Mouse (Mus musculus) cerebral cortex, adult 2 months (tissue): ENCODE results near the gene Urgcp.

Source experiments
- WGBS: fragments of 180-500 bp; shearing (Covaris S2); methylation state at CpG from one replicate; pipeline ENCODE4 v1.1.7; 2018; 5-methylcytosine and 5-hydroxymethylcytosine counted together

The Urgcp gene

DNA sequence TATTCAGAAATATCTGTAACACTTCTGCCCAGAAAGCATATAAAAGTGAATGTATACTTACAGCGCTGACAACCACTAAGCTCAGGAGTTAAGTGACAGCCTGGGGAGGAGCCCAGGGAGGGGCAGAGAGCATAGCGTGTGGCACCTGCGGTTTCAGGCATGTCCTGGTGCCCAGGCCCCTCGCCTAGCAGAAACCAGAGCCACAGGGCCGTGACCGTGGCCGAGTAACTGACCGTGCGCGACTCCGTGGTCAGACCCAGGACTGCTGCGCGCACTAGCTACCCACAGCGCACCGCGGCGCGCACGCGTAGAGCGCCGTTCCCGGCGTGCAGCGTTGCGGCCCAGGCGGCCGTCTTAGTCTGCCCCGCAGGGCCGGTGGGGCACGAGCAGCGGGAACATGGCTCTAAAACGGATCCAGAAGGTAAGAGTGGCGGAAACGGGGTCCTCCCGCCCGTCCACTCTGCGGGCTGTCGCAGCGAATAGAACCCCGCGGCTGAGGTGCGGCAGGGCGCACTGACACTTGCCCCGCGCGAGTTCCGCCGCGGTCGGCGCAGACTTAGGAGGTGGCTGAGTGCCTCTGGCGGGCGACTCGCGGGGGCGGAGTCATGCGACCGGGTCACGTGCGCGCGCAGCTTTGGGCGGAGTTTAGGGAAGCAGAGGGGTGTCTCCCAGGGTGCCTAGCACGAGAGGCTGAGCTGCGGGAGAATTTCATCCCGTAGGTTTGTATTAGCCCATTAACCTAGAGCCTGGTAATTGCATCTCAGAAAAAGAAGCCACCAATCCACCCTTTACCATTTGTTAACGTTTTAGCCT lies at the start of gene Urgcp:
Gene Urgcp (minus strand): TSS at position 557 of the 813 bp plus-strand sequence.
- under 1% methylated on average over 68 of the region's 68 CpGs for WGBS

DNA sequence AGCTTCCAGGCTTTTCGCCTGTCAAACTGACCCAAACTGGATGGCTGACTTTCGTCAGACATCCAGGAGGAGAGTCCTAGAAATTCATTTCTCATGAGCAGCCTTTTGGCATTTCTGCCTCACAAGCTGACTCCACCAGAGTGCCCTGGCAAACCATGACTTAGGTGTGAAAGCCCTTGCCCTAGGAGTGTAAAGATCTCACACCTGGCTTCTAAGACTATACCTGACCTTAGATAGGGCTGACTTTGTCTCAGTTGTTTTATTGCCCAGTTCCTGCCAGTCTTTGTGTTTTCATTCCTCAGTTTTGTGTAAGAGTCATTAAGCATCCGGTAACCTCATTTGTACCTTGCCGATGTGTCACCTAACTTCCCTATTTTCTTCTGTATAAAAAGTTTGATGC lies 47.3 kb upstream of the Urgcp start:
- 95% methylated on average over 4 of the region's 4 CpGs for WGBS

DNA sequence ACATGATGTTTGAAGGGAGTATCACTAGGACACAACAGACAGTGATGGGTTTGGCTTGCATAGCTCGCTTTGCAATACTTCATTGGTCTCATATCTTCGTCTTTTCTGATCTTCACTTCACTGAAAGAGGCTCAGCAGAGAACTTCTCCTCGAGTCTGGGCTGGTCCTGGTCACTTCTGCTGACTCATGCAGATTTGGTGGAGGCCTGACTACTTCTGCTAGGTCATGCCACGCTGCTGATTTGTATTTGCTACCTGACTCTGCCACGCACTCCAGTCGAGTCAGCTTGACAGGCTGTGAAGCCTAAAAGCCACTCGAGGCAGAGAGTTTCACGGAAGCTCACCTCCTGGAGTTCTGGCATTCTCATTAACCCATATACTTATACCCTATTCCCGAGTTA lies 45.8 kb upstream of the Urgcp start:
- WGBS: 84% methylated on average over 9 of the region's 9 CpGs

DNA sequence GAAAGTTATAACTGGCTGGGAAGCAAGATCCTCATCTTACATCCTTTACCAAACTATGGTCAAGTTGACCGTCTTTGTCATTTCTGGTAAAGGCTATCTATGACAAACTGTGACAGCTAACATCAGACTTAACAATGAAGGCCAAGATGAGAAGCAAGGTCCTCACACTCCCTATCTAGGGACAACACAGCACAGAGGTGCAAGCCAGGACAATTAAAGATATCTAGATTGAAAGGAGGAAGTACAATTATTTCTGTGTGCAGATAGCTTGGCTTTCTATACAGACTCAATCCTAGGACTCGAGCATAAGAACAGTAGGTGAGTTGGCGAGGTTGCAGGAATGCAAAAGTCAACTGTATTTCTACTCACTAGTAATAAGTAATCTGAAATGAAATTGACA lies 43.5 kb upstream of the Urgcp start:
- WGBS: 87% methylated on average over 3 of the region's 3 CpGs

DNA sequence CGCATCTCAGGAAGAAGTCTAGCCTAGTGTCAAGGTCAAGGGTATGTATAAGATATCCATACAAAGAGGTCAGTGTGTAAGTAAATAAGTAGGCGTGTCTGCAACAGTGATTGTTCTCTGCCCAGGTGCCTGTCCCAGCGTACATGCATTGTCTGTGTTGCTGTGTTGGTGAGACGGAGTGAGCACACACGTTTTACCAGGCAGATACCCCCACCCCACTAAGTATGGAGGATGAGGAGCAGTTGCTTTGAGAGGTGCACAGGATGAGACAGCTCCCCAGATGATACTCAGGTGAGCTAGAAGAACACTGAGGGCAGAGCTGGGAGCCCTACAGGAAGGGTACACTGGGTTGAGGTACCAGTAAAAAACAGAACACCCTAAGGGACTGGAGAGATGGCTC lies 42.0 kb upstream of the Urgcp start:
- WGBS: 70% methylated on average over 5 of the region's 5 CpGs

DNA sequence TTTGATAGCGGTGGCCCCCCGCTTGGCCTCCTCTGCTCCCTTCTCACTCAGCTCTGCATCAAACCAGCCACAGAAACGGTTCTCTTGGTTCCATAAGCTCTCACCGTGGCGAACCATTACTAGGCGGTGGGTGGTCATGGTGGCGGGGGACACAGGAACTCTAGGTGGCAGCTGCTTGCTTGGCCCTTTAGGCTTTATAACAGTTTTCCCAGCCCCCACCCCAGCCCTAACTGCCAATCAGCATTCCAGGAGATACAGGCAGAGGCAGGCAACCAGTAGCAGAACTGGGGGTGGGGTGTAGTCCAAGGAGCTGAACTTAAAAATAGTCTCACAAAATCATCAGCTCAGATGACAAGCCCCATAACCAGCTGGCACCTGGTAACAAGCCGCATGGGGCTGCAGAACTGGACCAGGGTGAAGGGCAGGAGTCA lies 41.4 kb upstream of the Urgcp start, which contains the start of gene Pgam2:
Gene Pgam2 (minus strand): TSS at position 183 of the 431 bp plus-strand sequence.
- WGBS: 42% methylated on average over 8 of the region's 8 CpGs

DNA sequence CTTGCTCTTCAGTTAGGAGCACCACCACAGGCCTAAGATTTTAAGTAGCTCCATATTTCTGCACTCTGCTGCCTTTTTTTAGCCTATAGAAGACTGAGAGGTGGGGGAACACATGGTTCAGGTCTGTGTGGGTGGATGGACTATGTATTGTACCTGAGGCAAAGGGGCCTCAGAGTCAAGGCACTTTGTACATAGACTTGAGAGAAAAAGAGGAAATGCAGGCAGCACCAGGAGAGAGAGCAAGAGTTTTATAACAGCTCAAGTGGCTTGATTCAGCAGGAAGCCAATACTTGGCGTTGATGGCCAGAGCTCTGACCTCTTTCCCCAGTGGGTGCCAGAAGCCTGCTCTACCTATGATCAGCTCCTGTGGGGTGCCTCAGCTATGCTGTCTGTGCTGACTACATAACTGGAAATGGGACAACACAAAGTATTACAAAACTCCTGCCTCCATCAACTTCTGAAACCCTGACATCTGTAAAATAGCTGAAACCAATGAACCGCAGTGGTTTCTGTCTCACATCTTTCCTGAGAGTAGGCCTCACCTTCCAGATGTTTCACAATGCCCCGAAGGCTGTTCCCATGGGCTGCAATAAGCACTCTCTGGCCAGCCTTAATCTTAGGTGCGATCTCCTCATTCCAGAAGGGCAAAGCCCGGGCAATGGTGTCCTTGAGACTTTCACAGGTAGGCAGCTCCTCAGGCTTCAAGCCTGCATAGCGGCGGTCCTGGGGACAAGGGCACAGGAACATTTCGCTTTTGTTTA lies 40.5 kb upstream of the Urgcp start:
- WGBS: 74% methylated on average over 8 of the region's 8 CpGs

DNA sequence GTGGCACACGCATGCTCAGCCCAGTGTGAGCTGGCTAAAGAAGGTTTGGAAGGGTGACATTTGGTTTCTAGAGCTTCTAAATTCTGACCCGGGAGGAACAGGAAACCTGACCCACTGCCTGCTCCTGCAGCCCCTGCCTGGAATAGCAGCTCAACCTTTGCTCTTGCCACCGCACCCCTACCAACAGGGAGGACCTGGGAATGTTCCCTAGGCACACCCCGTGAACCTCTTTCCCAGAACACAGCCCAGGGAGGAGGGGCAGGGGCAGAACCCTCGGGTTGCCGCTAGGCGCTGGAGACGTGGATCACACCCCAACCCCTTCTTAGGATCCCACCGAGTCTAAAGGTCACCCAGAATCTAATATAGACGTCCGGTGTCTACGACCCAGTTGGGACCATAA lies 39.8 kb upstream of the Urgcp start:
- 68% methylated on average over 12 of the region's 12 CpGs for WGBS

DNA sequence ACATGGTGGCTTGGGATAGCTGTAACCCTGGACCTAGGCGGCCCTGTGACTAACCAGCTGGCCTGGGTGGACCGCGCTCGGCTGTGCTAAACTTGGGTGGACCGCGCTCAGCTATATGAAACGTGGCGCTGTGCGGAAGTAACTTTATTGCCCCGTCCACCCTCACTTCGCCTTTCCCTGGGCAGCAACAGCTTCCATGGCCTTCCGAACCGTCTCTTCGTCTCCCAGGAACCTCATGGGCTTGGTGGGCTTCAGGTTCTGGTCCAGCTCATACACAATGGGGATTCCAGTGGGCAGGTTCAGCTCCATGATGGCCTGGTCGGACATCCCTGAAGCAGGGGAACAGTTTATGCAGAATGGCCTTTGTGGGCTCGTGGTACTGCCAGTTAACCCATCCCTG lies 39.3 kb upstream of the Urgcp start:
- WGBS: 95% methylated on average over 16 of the region's 16 CpGs

DNA sequence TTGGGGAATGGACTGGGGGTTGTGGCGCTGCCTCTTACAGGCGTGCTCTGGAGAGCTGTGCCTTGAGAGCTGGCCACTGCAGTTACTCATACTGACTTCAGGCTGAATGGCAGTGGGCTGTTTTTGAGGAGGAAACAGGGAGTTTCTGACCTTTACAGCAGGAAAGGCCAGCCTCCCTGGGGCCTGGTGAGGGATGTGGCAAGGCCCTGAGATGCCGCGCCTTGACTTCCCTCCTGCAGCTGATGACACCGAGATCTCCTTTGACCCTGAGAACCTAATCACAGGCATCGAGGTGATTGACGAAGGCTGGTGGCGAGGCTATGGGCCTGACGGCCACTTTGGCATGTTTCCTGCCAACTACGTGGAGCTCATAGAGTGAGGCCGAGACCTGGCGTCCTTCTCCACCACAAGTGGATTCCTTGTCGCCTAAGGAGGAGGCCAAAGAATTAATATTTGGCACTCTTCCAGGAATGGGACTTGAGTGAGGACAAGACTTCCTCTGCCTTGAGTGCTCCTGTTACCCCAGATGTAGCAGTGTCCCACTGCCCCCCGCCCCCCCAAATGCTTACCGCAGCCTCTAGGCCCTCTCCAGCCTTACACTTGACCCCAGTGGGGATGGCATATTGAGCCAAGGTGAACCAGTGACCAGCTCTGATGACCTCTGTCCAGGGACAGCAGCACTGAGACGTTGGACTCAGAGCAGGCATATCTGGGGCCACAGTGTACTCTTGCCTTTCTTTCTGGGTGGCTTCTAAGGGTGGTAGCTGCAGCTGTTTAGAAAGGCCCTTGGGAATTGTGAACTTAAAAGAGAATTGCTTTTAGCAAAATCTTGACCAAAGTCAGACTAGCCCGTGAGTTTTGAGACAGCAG lies 37.7 kb upstream of the Urgcp start:
- WGBS: 80% methylated on average over 17 of the region's 17 CpGs

DNA sequence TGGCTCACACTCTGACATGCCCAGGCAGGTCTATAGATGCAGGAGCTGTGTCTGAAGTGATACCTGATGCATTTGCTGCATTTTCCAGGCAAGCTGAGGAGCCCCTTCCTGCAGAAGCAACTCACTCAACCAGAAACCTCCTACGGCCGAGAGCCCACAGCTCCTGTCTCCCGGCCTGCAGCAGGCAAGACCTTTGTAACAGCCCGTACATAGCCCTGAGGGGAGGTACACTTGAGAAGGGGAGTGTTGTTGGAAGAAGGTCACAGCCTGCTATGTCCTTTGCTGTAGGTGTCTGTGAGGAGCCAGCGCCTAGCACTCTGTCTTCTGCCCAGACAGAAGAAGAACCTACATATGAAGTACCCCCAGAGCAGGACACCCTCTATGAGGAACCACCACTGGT lies 35.8 kb upstream of the Urgcp start:
- 94% methylated on average over 5 of the region's 5 CpGs for WGBS

DNA sequence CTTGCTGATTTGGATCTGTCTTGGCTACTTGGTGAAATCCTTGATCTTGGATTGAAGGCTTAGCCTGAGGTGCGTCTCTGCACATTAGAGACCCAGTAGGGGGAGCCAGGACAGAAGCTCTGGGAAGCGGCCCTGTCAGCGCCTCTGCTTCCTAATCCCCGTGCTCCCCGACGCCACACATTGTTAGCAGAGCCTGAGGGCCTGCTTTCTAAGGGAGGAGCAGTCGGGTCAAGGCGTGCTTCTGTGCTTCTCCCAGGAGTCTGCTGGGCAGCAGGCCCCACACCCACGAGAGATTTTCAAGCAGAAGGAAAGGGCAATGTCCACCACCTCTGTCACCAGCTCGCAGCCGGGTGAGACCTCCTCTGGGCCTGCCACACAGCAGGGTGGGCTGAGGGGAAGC lies 35.2 kb upstream of the Urgcp start:
- WGBS: 77% methylated on average over 11 of the region's 11 CpGs

DNA sequence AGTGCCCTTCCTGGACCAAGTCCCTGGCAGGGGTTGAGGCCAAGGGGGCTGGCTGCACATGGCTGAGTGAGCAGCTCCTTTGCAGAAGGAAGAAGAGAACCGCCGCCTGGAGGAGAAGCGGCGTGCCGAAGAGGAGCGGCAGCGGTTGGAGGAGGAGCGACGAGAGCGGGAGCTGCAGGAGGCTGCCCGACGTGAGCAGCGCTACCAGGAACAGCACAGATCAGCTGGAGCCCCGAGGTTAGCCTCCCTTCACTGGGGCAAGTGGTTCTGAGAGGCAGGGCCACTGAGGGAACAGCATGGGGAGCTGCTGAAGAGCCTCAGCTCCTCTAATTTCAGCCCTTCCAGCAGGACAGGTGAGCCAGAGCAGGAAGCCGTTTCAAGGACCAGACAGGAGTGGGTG lies 34.8 kb upstream of the Urgcp start:
- WGBS: 80% methylated on average over 15 of the region's 15 CpGs

DNA sequence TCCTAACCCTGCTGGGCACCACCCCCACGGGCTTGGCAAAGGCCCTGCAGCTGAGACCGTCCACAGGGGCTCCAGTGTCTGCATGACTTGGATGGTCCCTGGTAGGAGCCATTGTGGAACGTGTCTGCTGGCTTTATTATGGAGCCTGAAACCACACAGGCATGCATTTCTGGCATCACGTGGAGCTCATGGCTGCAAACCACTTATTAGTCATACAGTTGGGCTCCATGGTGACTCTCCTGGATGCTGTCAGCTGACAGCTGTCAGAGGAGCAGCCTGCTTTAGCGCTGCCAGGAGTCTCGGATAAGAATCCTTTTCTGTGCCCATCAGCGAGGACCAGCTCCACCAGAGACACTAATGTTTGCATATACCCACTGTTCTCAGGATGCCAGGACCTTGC lies 33.5 kb upstream of the Urgcp start:
- WGBS: 52% methylated on average over 7 of the region's 7 CpGs

DNA sequence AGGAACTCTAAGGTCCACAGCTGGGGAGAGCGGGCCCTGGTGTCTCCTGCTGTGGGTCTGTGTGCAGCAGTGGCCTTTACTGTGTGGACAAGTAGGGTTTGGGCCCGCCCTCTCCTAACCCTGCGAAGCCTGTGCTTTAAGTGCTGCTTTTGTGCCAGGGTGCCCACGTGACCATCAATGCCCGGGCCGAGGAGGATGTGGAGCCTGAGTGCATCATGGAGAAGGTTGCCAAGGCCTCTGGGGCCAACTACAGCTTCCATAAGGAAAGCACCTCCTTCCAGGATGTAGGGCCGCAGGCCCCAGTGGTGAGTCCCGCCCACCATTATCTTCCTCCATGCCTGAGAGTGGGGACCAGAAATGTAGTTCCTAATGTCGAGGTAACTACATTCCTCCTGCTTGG lies 33.1 kb upstream of the Urgcp start:
- WGBS: 76% methylated on average over 9 of the region's 9 CpGs

DNA sequence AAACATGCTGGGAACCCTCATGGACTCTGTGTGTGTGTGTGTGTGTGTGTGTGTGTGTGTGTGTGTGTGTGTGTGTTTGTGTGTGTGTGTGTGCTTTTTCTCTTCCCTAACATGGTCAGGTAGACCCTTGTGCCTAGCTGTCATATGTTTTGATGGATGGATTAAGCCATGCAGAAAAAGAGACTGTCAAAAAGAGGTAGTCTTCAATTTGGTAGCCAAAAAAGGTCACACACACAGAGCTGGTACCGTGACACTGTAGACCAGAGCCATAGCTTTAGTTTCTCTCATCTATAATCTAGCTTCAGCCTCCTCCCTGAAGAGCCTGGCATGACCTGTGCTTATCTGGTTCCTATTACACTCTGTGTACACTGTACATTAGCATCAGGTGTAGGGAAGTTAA lies 28.3 kb upstream of the Urgcp start:
- 86% methylated on average over 1 of the region's 1 CpGs for WGBS

DNA sequence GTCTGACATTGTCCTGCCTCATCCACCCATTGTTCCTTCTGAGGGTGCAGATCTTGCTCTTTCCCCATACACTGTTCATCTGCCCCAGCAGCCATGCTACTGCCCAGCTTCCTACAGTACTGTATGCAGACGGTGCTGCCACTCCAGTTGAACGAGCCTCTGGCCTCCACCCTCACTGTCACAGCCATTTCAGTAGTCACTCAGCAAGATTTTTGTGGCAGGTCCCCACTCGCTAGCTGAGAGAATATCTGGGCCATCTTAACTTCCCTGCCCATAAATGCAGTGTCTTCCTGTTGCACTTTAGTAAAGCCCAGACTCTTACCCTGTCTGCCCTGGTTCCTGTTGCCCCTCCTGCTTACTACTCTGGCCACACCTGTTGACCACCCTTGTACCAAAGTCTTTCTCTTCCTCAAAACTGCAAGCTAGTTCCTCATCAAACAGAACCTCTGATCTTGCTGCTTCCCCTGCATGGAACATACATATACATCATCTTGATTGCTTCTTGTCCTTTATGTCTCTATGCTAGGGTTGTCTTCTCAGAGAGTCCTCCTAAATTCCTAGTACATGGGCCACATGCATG lies 27.7 kb upstream of the Urgcp start:
- WGBS: 66% methylated on average over 3 of the region's 3 CpGs

DNA sequence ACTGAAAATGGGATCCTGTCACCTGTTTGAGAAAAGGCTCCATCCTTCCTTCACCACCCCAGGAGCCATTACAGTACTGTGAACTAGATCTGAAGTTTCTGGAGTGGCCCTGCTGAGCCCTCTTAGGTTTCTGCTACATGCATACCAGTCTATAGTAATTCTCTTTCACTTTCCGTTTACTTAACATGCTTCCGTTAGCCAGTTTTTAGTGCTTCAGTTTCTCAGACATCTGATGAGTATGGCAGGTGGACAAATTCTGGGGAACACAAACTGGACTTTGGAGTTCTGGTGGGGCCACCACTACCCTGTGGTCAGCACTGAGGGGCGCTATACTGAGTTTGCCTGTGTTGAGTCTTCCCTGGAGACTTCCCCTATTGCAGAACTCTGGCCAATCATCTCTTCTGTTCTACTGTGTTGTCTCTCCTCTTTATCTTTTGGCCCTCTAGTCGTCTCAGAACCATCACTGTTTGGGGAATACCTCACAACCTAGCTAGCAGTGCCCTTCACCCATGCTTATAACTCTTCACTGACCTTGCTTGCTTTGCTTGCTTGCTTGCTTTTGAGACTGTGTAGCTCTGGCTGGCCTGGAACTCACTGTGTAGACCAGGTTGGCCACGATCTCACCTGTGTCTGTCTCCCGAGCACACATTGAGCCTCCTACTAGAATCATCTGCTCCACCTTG lies 27.0 kb upstream of the Urgcp start:
- WGBS: 58% methylated on average over 6 of the region's 6 CpGs

DNA sequence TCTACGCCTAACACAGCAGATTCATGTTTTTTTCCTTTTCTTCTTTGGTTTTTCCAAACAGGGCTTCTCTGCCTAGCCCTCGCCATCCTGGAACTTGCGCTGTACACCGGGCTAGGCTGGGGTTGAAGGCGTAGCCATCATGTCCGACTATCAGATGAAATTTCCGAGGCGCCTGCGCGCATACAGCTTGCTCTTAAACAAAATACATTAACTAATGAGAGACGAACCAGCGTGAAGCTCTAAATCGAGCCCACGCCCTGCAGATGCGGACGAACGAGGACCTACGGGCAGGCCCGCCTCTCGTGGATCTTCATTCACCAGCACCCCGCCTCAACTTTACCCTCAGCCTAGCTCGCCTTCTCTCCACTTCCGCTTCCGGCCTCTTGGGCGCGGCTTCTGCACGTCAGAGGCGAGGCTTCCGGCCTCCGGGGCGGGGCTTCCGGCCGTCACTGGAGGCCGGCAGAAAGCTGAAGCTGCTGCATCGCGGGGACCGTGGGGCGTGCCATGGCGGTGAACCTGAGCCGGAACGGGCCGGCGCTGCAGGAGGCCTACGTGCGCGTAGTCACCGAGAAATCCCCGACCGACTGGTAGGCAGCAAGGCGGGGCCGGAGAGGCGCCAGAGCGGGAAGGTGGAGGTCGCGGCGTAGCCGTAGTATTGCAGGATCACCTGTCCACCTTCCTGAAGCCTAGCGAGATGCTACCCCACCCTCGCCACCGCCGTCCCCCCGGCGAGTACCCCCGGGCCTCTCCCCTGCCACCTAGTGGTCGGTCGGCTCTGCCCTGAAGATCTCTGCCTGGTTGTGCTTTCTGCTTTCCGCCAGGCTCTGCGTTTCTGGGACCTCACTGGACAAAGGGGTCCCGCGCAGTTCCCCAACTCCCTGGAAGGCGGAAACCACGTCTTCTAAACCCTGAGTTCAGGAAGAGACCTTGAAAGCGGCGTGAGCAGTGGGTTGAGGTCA lies 26.2 kb upstream of the Urgcp start, which contains the start of gene Dbnl:
Gene Dbnl (plus strand): TSS at position 433 of the 959 bp plus-strand sequence.
- under 1% methylated on average over 74 of the region's 74 CpGs for WGBS

DNA sequence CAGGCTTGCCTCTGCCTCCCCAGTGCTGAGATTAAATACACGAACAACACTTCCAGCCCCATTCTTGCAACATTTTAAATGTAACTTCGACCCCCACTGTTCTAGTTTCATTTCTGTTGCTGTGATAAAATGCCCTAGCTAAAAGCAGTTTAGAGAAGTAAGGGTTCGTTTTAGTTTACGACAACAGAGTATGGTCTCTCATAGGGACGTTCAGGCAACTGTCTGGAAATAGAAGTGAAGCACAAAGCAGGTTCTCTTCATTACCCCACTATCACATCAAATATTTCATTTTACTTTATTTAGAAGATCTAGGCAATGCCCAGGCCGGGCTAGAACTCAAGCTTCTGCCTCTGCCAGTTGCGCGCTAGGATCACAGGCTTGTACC lies 25.5 kb upstream of the Urgcp start:
- 29% methylated on average over 8 of the region's 8 CpGs for WGBS
